Mouse (Mus musculus) forebrain, embryonic 14.5 days (tissue): ENCODE measurements at regions not wholly inside any gene's neighbourhood (a gene's known extent, or its start where the extent isn't known, plus 50 kb on each side); places are given as distances from the start of the nearest gene placed in this dataset.

ENCODE experiments used
- ATAC-seq: fragments of 200-750 bp; cut with Nextera tagmentation; 2 replicates; pipeline ENCODE4 v1.8.0; 2017; ENCODE audit warnings: mild to moderate bottlenecking, moderate library complexity
- DNase-seq: peaks from one replicate; pipeline ENCODE4 v3.0.0-alpha.2; 2015; ENCODE audit warnings: low spot score
- H3K27ac ChIP-seq: fragments of 300-500 bp; sonication (generic); 2 replicates; pipeline ENCODE4 v1.5.1; 2014; ENCODE audit warnings: low read depth, mild to moderate bottlenecking, control low read depth, low read length, moderate library complexity
- H3K27me3 ChIP-seq: fragments of 300-500 bp; sonication (generic); replicated peaks from 2 replicates; pipeline ENCODE4 v1.6.1; 2014; ENCODE audit warnings: low read length, control low read depth, mixed read lengths; ENCODE audit not compliant: control insufficient read depth, insufficient read depth
- H3K36me3 ChIP-seq: fragments of 300-500 bp; sonication (generic); 2 replicates; pipeline ENCODE4 v1.6.1; 2014; ENCODE audit warnings: low read length, control low read depth; ENCODE audit not compliant: control insufficient read depth, insufficient read depth
- H3K4me1 ChIP-seq: fragments of 300-500 bp; sonication (generic); 2 replicates; pipeline ENCODE4 v1.6.1; 2014; ENCODE audit warnings: antibody characterized with exemption, low read length, control low read depth; ENCODE audit not compliant: control insufficient read depth, insufficient read depth
- H3K4me2 ChIP-seq: fragments of 300-500 bp; sonication (generic); 2 replicates; pipeline ENCODE4 v1.6.1; 2014; ENCODE audit warnings: mild to moderate bottlenecking, control low read depth, low read length
- H3K4me3 ChIP-seq: fragments of 300-500 bp; sonication (generic); 2 replicates; pipeline ENCODE4 v1.5.1; 2014; ENCODE audit warnings: low read depth, low read length, control low read depth
- H3K9ac ChIP-seq: fragments of 300-500 bp; sonication (generic); 2 replicates; pipeline ENCODE4 v1.6.1; 2014; ENCODE audit warnings: mild to moderate bottlenecking, low read length, control low read depth, moderate library complexity
- H3K9me3 ChIP-seq: fragments of 300-500 bp; sonication (generic); replicated peaks from 2 replicates; pipeline ENCODE4 v1.6.1; 2016; ENCODE audit warnings: low read length, control low read depth, mixed read lengths; ENCODE audit not compliant: control insufficient read depth
- WGBS: fragments of 180-500 bp; shearing (Covaris S2); extraction: QIAGEN DNeasy Blood & Tissue Kit; methylation state at CpG from one replicate; pipeline ENCODE4 v1.1.7; 2014; 5-methylcytosine and 5-hydroxymethylcytosine counted together

DNA sequence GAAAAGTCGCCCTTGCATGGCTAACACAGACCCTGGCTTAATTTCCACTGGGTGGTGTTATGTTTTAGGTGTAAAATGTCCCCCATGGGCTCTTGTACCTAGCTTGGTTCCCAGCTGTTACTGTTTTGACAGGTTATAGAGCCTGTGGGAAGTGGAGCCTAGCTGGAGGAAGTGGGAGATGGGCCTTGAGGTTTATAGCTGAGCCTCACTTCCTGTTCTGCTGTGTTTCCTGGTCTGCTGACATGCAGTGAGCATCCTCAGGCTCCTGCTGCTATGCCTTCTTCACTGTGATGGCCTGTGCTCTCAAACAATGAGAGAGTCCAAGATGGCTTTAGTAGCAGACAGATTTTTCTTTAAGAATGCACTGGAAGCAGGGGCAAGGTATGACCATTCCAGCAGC is 219.0 kb upstream of the Id2 start:
- no peaks in the 10 kb centered on the region for H3K4me1 ChIP-seq
- no peaks in the 10 kb centered on the region for H3K9me3 ChIP-seq
- 100% methylated on average over 1 of the region's 1 CpGs for WGBS
- H3K9ac ChIP-seq, result no peak overlapping the region
- no peak overlapping the region for H3K27ac ChIP-seq
- DNase-seq, result no peak
- no peaks in the 10 kb centered on the region for H3K36me3 ChIP-seq
- no peak overlapping the region for H3K4me2 ChIP-seq
- ATAC-seq, result no peak
- H3K27me3 ChIP-seq, result no peaks in the 10 kb centered on the region
- no peak overlapping the region for H3K4me3 ChIP-seq

DNA sequence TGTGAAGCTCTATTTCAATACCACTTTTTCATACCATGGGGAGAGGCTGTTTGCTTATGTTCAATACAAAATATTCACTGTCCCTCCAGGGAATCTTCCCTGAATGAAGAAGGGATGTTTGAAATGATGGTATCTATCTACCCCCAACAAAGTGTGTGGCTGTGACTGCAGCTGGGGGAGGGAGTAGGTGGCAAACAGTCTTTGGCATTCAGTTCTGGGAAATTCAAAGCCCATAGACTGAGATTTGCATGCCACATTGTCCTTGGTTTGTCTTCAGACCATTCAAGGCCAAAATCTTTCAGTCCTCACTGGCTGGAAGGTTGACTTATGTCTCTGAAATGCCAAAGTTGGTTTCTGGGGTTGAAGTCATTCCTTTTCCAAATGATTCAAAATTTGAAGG is 216.3 kb upstream of the Id2 start:
- Histone ChIP-seq H3K4me1 (no peaks in the 10 kb centered on the region), H3K9me3 (no peaks in the 10 kb centered on the region), H3K36me3 (no peaks in the 10 kb centered on the region), H3K27me3 (no peaks in the 10 kb centered on the region), H3K4me3 (no peak overlapping the region), H3K27ac (no peak overlapping the region), H3K9ac (no peak overlapping the region), H3K4me2 (no peak overlapping the region)
- DNase-seq (no peak), ATAC-seq (no peak)

GRCm38 (mm10) chr12:25312390-25312789 is 215.4 kb upstream of the Id2 start:
- Histone ChIP-seq H3K27ac (no peak overlapping the region), H3K36me3 (no peaks in the 10 kb centered on the region), H3K27me3 (no peaks in the 10 kb centered on the region), H3K9me3 (no peaks in the 10 kb centered on the region), H3K4me1 (no peaks in the 10 kb centered on the region), H3K4me3 (no peak overlapping the region), H3K4me2 (no peak overlapping the region), H3K9ac (no peak overlapping the region)
- 91% methylated on average over 2 of the region's 2 CpGs for WGBS
- ATAC-seq, result no peak
- DNase-seq, result no peak

GRCm38 (mm10) chr12:25311728-25312127 is 214.8 kb upstream of the Id2 start:
- WGBS, result 88% methylated on average over 7 of the region's 7 CpGs
- DNase-seq, result no peak
- ATAC-seq, result no peak

GRCm38 (mm10) chr12:25310293-25310946 is 213.5 kb upstream of the Id2 start:
- H3K27ac ChIP-seq, result no peak overlapping the region
- H3K4me2 ChIP-seq, result no peak overlapping the region
- DNase-seq (peak; percentile 20), ATAC-seq (no peak)
- H3K4me1 ChIP-seq, result no peaks in the 10 kb centered on the region
- H3K9ac ChIP-seq, result no peak overlapping the region
- 65% methylated on average over 6 of the region's 6 CpGs for WGBS
- no peaks in the 10 kb centered on the region for H3K9me3 ChIP-seq
- H3K27me3 ChIP-seq, result no peaks in the 10 kb centered on the region
- H3K36me3 ChIP-seq, result no peaks in the 10 kb centered on the region
- H3K4me3 ChIP-seq, result no peak overlapping the region

More at GRCm38 (mm10) chr12:25311728-25312127, 214.8 kb upstream of the Id2 start:
- no peak overlapping the region for H3K9ac ChIP-seq
- no peak overlapping the region for H3K27ac ChIP-seq
- H3K36me3 ChIP-seq, result no peaks in the 10 kb centered on the region
- no peak overlapping the region for H3K4me2 ChIP-seq
- no peaks in the 10 kb centered on the region for H3K4me1 ChIP-seq
- no peak overlapping the region for H3K4me3 ChIP-seq
- no peaks in the 10 kb centered on the region for H3K27me3 ChIP-seq
- H3K9me3 ChIP-seq, result no peaks in the 10 kb centered on the region

DNA sequence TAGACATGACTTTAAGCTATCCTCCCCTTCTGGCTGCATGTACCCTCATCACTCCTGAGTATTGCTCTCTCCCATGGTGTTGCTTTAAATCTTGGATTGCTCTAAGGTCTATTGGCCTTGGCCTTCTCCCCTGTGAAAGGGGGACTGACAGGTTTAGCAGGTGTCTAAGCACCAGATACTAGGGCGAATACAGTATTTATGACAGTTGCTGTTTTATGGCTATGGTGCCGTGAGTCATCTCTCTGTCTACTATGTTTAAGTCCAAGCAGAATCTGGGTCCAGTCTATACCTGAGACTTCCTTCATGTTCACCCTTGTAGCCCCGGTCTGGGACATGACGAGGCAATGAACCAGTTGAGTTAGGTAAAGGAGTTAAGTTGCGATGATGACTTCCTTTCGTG is 212.3 kb upstream of the Id2 start:
- Histone ChIP-seq H3K4me1 (peaks cover 6% of the 10 kb centered on the region), H3K4me2 (no peak overlapping the region), H3K27ac (no peak overlapping the region), H3K4me3 (no peak overlapping the region), H3K9ac (no peak overlapping the region), H3K27me3 (no peaks in the 10 kb centered on the region), H3K36me3 (no peaks in the 10 kb centered on the region), H3K9me3 (no peaks in the 10 kb centered on the region)
- no peak for DNase-seq
- ATAC-seq, result no peak
- 96% methylated on average over 6 of the region's 6 CpGs for WGBS

DNA sequence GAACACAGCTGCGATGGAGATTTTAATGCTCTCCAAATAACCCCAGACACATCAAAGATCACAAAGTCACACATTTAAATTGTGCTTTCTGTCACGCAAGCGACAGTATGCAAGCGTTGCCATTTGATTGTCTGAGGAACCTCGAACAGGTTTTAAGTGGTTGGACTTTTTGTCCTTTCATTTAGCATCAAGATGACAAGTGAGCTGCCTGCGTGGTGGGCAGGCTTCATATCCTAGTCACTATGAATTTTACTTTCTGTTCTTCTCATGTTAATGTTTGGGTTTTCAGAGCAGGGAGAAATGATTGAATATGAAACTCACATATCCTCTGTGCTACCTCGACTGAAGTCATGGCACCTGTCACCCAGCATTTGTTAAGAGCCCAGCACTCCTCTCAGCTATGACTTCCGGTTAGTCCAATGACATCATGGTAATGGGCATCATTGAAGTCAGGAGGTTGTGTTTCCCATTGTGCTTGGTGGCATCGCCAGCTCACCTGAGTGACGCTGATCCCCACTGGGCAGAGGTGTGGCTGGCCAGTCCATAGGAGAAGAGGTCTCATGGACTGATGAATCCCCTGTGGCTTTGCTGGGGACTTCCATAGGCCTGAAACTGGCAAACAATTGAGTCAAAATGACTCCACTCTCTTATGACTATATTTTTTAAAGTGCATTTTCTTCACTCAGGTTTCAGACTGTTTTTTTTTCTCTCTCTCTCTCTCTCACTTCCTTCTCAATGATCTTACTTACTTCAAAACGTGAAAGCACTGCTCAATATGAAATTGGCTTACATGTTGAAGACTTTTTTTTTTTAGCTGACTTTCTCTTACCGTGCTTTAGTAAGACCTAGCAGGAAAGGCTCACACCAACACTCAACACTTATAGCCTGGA is 209.1 kb upstream of the Id2 start:
- 89% methylated on average over 12 of the region's 12 CpGs for WGBS
- Histone ChIP-seq H3K4me2 (no peak overlapping the region), H3K9me3 (no peaks in the 10 kb centered on the region), H3K4me3 (no peak overlapping the region), H3K27ac (no peak overlapping the region), H3K9ac (no peak overlapping the region), H3K27me3 (no peaks in the 10 kb centered on the region), H3K4me1 (peaks cover 8% of the 10 kb centered on the region), H3K36me3 (no peaks in the 10 kb centered on the region)
- no peak for ATAC-seq
- DNase-seq, result no peak

- DNase-seq, result peak; percentile 24
- WGBS, result 49% methylated on average over 6 of the region's 6 CpGs
- Histone ChIP-seq H3K27ac (no peak overlapping the region), H3K27me3 (no peaks in the 10 kb centered on the region), H3K9ac (no peak overlapping the region), H3K9me3 (no peaks in the 10 kb centered on the region), H3K4me2 (no peak overlapping the region), H3K4me1 (peaks cover 8% of the 10 kb centered on the region), H3K36me3 (no peaks in the 10 kb centered on the region), H3K4me3 (no peak overlapping the region)
- no peak for ATAC-seq
Observed at GRCm38 (mm10) chr12:25304820-25305511, 208.0 kb upstream of the Id2 start.
